Mouse (Mus musculus) frontal cortex, postnatal 14 days (tissue): ENCODE measurements around the gene Myo16.

ENCODE experiments used
- DNase-seq, 2 experiments: peaks; one replicate each; pipeline ENCODE4 v3.0.0; 2022; ENCODE audit warnings: low spot score in 2 of 2

Gene Myo16

DNA sequence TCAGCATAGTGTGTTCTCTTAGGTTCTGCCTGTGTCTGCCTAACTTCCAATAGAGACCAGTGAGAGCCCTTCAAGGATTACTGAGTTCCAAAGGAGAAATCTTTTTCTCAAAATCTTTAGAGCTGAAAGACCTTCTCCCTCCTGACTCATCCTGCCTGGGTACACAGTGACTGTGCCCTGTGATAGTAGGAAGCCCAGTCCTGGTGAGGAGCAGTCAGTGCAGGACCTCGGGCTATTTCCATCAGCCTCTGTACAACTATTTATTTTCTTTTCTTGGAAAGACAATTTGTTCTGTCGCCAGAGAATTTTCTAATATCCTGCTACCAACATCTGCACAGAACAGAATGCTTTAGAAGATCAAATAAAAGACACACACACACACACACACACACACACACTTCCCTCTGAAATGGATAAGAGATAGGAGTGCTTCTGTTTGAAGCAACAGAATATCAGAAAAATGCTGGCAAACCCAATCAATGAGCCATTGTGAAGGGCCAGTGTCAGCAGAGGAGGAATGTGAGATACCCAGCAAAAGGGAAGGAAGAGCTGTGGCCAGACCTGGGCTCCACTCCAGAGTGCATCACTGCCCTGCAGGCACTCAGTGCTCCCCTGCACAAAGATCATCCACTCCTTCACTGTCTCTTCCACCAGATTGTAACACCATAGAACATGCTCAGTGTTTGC, 518.3 kb downstream of the Myo16 start:
- no peak for DNase-seq

DNA sequence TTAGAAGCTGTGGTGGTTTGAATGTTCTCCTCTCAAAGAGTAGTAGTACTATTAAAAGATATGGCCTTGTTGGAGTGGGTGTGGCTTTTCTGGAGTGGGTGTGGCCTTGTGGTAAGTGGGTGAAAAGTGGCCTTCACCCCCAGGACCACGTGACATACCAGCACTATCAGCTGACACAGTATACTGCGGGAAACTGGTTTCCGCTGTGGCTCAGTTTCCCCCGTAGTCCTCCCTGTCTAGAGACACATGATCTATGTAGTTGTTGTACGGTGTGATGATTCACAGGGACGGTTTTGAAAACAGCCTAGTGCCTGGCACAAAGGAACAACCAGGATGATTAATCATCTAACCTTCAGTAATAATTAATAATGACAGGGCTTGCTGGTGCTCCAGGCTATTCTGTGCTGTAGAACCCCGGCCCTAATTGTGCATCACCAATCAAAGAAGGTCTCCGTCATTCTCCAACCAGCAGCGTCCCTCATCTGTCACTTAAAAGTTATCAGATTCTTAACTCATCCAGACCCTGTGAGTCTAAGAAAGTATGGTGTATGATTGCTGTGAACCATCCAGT, 524.2 kb downstream of the Myo16 start:
- DNase-seq, result no peak

DNA sequence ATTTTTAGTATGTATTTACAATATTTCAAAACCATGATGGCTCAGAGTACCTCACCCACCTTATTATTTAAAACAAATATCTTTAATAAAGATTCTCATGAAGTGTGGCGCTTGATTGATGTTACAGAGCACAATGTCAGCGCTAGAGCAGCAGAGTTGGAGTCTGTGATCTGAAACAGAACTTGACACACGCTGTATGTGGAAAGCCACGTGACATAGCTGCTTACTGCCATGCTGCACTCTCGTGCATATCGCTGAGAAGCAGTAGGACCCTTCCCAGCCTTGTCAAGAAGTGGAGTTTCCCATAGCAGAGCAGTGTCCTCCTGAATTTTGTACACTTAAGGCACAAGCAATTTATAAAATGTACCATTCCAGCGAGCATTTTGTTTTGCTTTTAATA, 528.2 kb downstream of the Myo16 start:
- no peak for DNase-seq

DNA sequence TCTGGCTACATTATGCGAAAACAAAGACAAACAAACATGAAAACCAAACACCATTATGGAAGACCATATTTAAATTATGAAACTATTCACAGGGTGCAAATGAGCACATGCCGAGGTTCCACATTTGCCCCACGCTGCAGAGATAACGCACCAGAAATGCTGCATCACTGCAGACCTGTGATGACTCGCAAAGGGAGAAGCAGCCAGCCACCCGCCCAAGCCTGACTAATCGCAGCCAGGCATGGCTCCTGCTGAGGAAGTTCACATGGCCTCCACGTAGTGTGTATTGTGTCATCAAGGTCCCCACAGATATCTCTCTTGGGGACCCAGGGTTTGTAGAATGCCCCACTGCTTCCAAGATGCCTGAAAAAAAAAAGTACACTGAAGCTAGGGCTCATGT, 529.4 kb downstream of the Myo16 start:
- DNase-seq, result no peak
